Mouse (Mus musculus) T-cell, adult 2 months (primary cell): Measurements from ENCODE around the gene Gm10638.

Experiments used
- DNase-seq: peaks from one replicate; pipeline ENCODE4 v3.0.0; 2022; ENCODE audit warnings: low spot score

Gm10638 gene

GRCm38 (mm10) chr8:86745221-86745934 lies at the start of gene Gm10638, which contains the start of gene Siah1a:
TSS of gene Gm10638 (plus strand) at chr8:86745699.
TSS of gene Siah1a (minus strand) at chr8:86745934.
- DNase-seq, result peak; percentile 44

DNA sequence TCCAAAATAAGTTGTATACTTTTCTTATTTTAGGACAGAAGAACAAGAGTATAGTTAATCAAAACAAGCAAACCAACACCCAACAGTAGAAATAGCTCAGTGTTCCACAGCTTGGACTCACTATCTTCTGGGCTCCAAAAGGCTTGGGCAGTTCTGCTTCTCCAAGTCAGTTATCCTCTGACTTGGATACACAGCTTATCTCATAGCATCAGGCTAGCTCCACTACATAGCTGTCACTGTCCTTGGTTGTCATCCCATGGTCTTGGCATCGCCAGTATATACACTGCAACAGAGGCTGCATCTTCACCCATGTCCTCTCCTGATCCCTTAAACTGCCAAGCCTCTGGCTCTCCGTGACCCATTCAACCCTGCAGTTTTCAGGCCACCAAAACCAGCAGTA lies 49.8 kb upstream of the Gm10638 start:
- DNase-seq, result no peak

GRCm38 (mm10) chr8:86698811-86699421 lies 46.6 kb upstream of the Gm10638 start:
- no peak for DNase-seq

- peak; percentile 68 for DNase-seq
These were observed 46.0 kb upstream of the Gm10638 start for GRCm38 (mm10) chr8:86699471-86699870.

GRCm38 (mm10) chr8:86702453-86702852 lies 43.0 kb upstream of the Gm10638 start:
- no peak for DNase-seq

DNA sequence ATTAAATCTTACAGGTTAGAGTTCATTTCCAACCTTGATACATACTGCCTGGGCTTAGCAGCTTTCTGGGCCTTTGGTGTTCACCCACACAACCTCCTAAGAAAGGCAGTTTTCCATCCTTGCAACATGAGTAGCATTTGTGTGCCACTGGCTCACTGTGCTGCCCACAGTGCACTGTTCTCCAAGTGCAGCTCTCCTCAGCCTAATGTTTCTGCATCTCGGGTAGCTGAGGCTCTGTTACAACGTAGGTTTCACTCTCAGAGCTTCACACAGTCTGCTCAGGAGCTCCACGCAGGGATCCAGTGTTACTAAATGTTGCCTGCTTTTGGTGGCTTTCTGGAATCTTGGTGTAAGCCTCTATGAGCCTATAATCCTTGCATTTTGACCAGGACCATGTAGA lies 40.2 kb upstream of the Gm10638 start:
- no peak for DNase-seq

- peak; percentile 52 for DNase-seq
These were observed 38.7 kb upstream of the Gm10638 start for GRCm38 (mm10) chr8:86706756-86707155.

DNA sequence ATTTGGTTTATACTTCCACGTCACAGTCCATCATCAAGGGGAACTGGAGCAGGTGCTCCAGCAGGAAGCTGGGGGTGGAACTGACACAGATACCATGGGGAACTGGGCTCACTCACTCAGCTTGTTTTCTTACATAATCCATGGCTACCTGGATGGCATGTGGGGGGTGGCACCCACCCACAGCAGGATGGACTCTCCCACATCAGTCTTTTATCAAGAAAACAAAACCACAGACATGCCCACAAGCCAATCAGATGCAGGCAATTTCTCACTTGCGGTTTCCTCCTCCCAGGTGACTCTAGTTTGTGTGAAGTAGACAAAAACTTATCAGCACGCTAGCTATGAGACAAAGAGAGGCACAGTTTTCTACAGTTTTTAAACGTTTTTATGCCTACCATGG lies 37.6 kb upstream of the Gm10638 start:
- peak; percentile 95 for DNase-seq

GRCm38 (mm10) chr8:86712594-86712993 lies 32.9 kb upstream of the Gm10638 start:
- DNase-seq, result no peak

- no peak for DNase-seq
These were observed 31.9 kb upstream of the Gm10638 start for GRCm38 (mm10) chr8:86713407-86714188.

- no peak for DNase-seq
These were observed 27.0 kb upstream of the Gm10638 start for GRCm38 (mm10) chr8:86718332-86718994.

- no peak for DNase-seq
These were observed 26.1 kb upstream of the Gm10638 start for GRCm38 (mm10) chr8:86719368-86719767.

GRCm38 (mm10) chr8:86720756-86721459 lies 24.6 kb upstream of the Gm10638 start:
- peak; percentile 48 for DNase-seq

DNA sequence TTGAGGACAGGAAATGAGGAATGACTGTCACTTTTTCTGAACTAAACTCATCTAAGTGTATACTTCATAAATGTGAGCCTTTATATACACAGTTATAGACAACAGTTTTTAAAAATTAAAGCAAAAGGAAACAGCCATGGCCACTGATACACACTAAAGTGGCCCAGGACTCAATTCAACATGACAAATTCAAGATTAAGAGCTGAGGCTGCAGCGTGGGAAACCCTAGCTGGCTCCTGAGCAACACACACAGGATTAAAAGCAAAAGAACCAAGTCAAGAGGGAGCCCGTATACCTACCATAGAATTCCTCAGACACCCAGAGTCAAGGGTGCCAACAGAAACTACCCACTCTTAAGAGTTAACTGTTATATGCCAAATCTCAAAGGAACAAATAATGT lies 24.0 kb upstream of the Gm10638 start:
- DNase-seq, result no peak

DNA sequence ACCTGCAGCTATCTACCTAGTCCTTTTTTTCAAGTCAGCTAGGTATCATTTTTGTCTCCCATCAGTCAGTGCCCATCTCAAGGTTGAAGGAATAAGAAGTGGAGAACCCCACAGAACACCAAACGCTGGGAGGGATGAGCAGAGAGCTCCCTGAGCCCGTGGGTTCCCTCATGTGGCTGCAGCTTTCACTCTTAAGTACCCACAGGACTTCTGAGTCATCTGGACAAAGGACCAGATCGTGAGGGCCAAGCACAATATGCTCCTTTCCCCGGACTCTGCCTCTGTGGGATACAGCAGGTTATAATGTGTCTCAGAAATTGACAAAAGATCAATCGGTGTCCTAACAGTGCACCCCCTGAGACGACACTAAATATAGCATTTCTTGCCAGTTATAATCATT lies 18.5 kb upstream of the Gm10638 start:
- DNase-seq, result no peak

DNA sequence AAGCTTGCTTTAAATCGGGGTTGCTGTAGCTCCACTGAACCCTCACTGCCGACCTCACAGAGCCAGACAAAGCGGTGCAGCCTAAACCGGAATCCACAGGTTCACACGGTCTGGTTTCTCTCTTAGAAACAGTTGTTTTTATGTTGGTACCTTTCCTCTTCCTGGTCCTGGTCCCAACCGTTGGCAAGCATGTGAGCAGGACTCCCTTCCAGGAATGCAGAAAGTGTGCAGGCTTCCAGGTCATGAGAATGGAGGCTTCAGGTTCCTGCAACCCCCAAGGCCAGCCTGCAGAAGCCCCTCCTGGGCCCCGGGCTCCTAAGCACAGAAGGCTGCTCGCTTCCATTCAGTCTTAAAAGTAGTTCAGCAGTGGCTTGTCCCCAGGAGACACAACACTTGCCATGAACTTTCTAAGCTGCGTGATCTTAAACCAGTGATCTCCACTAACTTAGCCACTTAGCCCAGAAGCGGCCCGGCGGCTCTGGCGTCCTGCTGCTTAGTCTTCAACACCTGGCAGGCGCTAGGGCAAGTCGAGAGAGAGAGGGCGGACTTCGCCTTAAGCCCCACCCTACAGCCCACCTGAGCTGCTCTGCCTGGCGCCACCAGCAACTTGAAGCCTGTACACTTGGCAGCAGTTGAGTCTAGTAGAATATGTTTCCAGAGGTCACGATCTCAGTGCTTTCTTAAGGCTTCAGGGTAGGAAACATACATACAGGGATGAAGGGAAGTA lies 17.1 kb upstream of the Gm10638 start:
- DNase-seq, result peak; percentile 44

DNA sequence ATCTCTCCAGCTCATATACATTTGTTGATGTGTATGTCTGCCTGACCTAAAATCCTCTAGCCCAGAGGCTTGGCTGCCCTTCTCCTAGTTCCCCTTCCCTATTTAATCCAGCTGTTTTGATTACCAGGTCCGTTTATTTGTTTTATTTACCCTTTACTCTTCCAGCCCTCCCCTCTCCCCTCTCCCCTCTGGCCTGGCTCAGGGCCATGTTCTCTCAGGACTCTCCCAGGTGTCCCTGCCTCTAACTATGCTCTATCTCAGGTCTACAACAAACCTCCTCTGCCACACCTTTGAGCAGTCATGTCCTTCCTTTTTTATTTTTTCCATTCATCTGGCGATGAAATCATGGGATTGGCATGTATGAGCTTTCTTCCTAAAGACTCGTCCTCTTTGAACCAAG lies 15.2 kb upstream of the Gm10638 start:
- no peak for DNase-seq

DNA sequence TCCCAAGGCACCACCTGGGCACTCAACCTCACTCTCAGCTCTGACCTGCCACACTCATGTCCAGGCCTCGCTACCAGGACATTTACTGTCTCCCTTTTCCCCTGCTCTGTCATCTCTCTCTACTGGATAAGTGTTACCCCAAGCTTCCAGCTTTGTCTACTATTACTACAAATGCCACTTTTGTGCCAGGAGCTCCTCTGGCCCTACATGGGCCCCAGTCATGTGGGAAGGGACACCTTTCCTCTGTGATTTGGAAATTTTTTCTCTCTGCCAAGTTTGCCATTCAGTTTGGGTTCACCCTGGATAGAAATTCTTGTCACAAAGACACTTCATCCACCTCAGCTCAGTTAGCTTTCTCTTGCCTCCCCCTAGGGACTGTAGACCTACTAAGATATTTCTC lies 14.6 kb upstream of the Gm10638 start:
- DNase-seq, result no peak

DNA sequence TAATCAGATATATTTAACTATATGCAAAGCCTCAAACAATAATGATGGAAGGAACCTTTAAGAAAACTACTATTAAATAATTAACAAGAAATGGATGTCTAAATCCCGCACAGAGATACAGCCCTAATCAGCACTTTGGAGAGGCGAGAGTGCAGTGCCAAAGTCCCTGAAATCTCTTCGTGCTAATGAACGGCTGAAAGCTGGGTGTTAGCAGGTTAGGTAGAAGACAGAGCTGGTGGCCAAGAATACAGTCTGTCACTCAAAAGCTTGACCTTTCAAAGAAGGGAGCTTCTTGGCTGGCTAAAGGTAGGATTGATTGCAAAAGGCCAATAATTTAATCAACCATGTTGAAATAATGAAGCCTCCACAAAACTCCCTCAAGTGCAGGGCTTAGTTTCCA lies 11.3 kb upstream of the Gm10638 start:
- DNase-seq, result no peak

DNA sequence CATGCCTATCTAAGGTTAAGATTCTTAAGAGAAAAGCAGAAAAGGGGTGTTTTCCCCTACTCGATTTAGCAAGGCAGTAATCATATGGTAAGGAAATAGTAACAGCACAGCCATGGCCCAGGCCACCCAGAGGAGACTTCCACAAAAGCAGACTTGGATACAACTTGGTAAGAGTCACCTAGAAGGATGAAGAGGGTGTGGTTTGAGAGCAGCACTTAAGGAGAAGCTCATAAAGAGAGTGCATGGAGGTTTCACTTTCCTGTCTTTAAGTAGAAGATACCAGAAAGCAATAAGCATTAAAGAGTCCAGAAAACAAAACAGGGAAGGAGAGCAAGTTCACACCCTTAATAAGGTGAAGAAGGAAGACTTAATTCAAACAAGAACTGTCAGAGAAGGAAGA lies 10.5 kb upstream of the Gm10638 start:
- DNase-seq, result no peak

- DNase-seq, result peak; percentile 55
These were observed 9.9 kb upstream of the Gm10638 start for GRCm38 (mm10) chr8:86735446-86736111.
